Mouse (Mus musculus) limb, embryonic 11.5 days (tissue): ENCODE data around the gene Coq7. TPM values are rescaled to one million over a fixed set of nuclear protein-coding genes. Genes with fewer than 3 reads are reported as not detected.

Experiments
- ATAC-seq: fragments of 200-750 bp; cut with Nextera tagmentation; 2 replicates; pipeline ENCODE4 v1.8.0; 2017; ENCODE audit warnings: low read depth; ENCODE audit not compliant: insufficient number of reproducible peaks, low FRiP score, low TSS enrichment
- DNase-seq: peaks from one replicate; pipeline ENCODE4 v3.0.0-alpha.2; 2015; ENCODE audit warnings: low spot score
- H3K27ac ChIP-seq: fragments of 300-500 bp; sonication (generic); replicated peaks from 2 replicates; pipeline ENCODE4 v1.5.1; 2014; ENCODE audit warnings: low read depth, mild to moderate bottlenecking, low read length
- H3K27me3 ChIP-seq: fragments of 300-500 bp; sonication (generic); 2 replicates; pipeline ENCODE4 v1.6.1; 2014; ENCODE audit warnings: mild to moderate bottlenecking, low read length, mixed read lengths; ENCODE audit not compliant: control insufficient read depth, insufficient read depth
- H3K36me3 ChIP-seq: fragments of 300-500 bp; sonication (generic); 2 replicates; pipeline ENCODE4 v1.6.1; 2014; ENCODE audit warnings: mild to moderate bottlenecking, low read length, moderate library complexity, mixed read lengths; ENCODE audit not compliant: control insufficient read depth, insufficient read depth
- H3K4me1 ChIP-seq: fragments of 300-500 bp; sonication (generic); 2 replicates; pipeline ENCODE4 v1.6.1; 2014; ENCODE audit warnings: low read length, mixed read lengths; ENCODE audit not compliant: control insufficient read depth, insufficient read depth
- H3K4me2 ChIP-seq: fragments of 300-500 bp; sonication (generic); 2 replicates; pipeline ENCODE4 v1.6.1; 2014; ENCODE audit warnings: low read depth, mild to moderate bottlenecking, moderate library complexity; ENCODE audit not compliant: severe bottlenecking
- H3K4me3 ChIP-seq: fragments of 300-500 bp; sonication (generic); 2 replicates; pipeline ENCODE4 v1.5.1; 2014; ENCODE audit warnings: low read depth, low read length
- H3K9ac ChIP-seq: fragments of 300-500 bp; sonication (generic); 2 replicates; pipeline ENCODE4 v1.6.1; 2014; ENCODE audit warnings: mild to moderate bottlenecking, low read length
- H3K9me3 ChIP-seq: fragments of 300-500 bp; sonication (generic); 2 replicates; pipeline ENCODE4 v1.6.1; 2016; ENCODE audit warnings: low read length; ENCODE audit not compliant: control insufficient read depth
- WGBS: fragments of 180-500 bp; shearing (Covaris S2); extraction: QIAGEN DNeasy Blood & Tissue Kit; methylation state at CpG from one replicate; pipeline ENCODE4 v1.1.7; 2014; 5-methylcytosine and 5-hydroxymethylcytosine counted together
- polyA plus RNA-seq: library from polyadenylated mRNA; unstranded; fragments of >200 nt; fragmentation: Nextera tagmentation; extraction: Ambion mirVana; gene quantifications from 2 replicates; pipeline ENCODE4 v1.2.1, GENCODE M21; 2014

Coq7 gene
- polyA plus RNA-seq, 1 experiment from 2014 or later, result 111 TPM

GRCm38 (mm10) chr7:118508556-118508955 lies 24.6 kb downstream of the Coq7 start:
- no peak overlapping the region for H3K4me2 ChIP-seq
- ATAC-seq, result no peak
- no peaks in the 10 kb centered on the region for H3K27me3 ChIP-seq
- no peaks in the 10 kb centered on the region for H3K4me1 ChIP-seq
- H3K36me3 ChIP-seq, result no peaks in the 10 kb centered on the region
- H3K4me3 ChIP-seq, result no peak overlapping the region
- WGBS, result 78% methylated on average over 7 of the region's 7 CpGs
- H3K9me3 ChIP-seq, result no peaks in the 10 kb centered on the region
- H3K9ac ChIP-seq, result no peak overlapping the region
- no peak overlapping the region for H3K27ac ChIP-seq
- DNase-seq, result no peak

GRCm38 (mm10) chr7:118503844-118504243 lies 29.3 kb downstream of the Coq7 start:
- ATAC-seq, result no peak
- Histone ChIP-seq H3K4me3 (no peak overlapping the region), H3K27ac (no peak overlapping the region), H3K9me3 (no peaks in the 10 kb centered on the region), H3K9ac (no peak overlapping the region), H3K4me2 (no peak overlapping the region), H3K4me1 (no peaks in the 10 kb centered on the region), H3K27me3 (no peaks in the 10 kb centered on the region), H3K36me3 (no peaks in the 10 kb centered on the region)
- 57% methylated on average over 4 of the region's 4 CpGs for WGBS
- DNase-seq, result no peak

- ATAC-seq (no peak), DNase-seq (no peak)
- WGBS, result 83% methylated on average over 8 of the region's 8 CpGs
- Histone ChIP-seq H3K27me3 (no peaks in the 10 kb centered on the region), H3K9ac (no peak overlapping the region), H3K9me3 (no peaks in the 10 kb centered on the region; the same call in 1 of the 2 replicates), H3K4me3 (no peak overlapping the region), H3K4me1 (no peaks in the 10 kb centered on the region), H3K4me2 (no peak overlapping the region), H3K27ac (no peak overlapping the region), H3K36me3 (no peaks in the 10 kb centered on the region)
Measured at GRCm38 (mm10) chr7:118502333-118502732, 30.8 kb downstream of the Coq7 start.

- DNase-seq (no peak), ATAC-seq (no peak)
- 71% methylated on average over 7 of the region's 7 CpGs for WGBS
- no peak overlapping the region for H3K4me2 ChIP-seq
- H3K27me3 ChIP-seq, result no peaks in the 10 kb centered on the region
- no peaks in the 10 kb centered on the region; the same call in 1 of the 2 replicates for H3K9me3 ChIP-seq
- H3K27ac ChIP-seq, result no peak overlapping the region
- H3K36me3 ChIP-seq, result no peaks in the 10 kb centered on the region
- no peaks in the 10 kb centered on the region for H3K4me1 ChIP-seq
- H3K9ac ChIP-seq, result no peak overlapping the region
- H3K4me3 ChIP-seq, result no peak overlapping the region
Measured at GRCm38 (mm10) chr7:118499784-118500435, 33.2 kb downstream of the Coq7 start.

- no peaks in the 10 kb centered on the region; the same call in 1 of the 2 replicates for H3K9me3 ChIP-seq
- no peaks in the 10 kb centered on the region for H3K4me1 ChIP-seq
- no peaks in the 10 kb centered on the region for H3K36me3 ChIP-seq
- no peak overlapping the region for H3K4me2 ChIP-seq
- WGBS, result 80% methylated on average over 12 of the region's 12 CpGs
- no peak for DNase-seq
- no peaks in the 10 kb centered on the region for H3K27me3 ChIP-seq
- no peak for ATAC-seq
- no peak overlapping the region for H3K4me3 ChIP-seq
- H3K27ac ChIP-seq, result no peak overlapping the region
- no peak overlapping the region for H3K9ac ChIP-seq
Measured at GRCm38 (mm10) chr7:118498984-118499783, 34.0 kb downstream of the Coq7 start.

GRCm38 (mm10) chr7:118494892-118495579 lies 38.1 kb downstream of the Coq7 start:
- H3K9ac ChIP-seq, result no peak overlapping the region
- peaks cover 6% of the 10 kb centered on the region for H3K27me3 ChIP-seq
- WGBS, result 83% methylated on average over 4 of the region's 4 CpGs
- no peak overlapping the region for H3K27ac ChIP-seq
- ATAC-seq (no peak), DNase-seq (no peak)
- H3K4me1 ChIP-seq, result peaks cover 4% of the 10 kb centered on the region; the same call in 1 of the 2 replicates
- H3K4me3 ChIP-seq, result no peak overlapping the region
- H3K4me2 ChIP-seq, result no peak overlapping the region
- H3K9me3 ChIP-seq, result no peaks in the 10 kb centered on the region; the same call in 1 of the 2 replicates
- no peaks in the 10 kb centered on the region for H3K36me3 ChIP-seq

GRCm38 (mm10) chr7:118493892-118494291 lies 39.3 kb downstream of the Coq7 start:
- H3K27me3 ChIP-seq, result peaks cover 10% of the 10 kb centered on the region
- DNase-seq, result no peak

GRCm38 (mm10) chr7:118491431-118492147 lies 41.6 kb downstream of the Coq7 start, which contains the start of gene Itpripl2:
TSS of gene Itpripl2 (minus strand) at chr7:118491975.
- under 1% methylated on average over 55 of the region's 55 CpGs for WGBS
- Histone ChIP-seq H3K4me3 (peak within 1 kb of the TSS; percentile 71), H3K27me3 (peaks cover 10% of the 10 kb centered on the region), H3K9me3 (no peaks in the 10 kb centered on the region), H3K4me1 (peaks cover 4% of the 10 kb centered on the region; the same call in 1 of the 2 replicates), H3K4me2 (peak within 1 kb of the TSS; percentile 83), H3K36me3 (no peaks in the 10 kb centered on the region), H3K9ac (peak within 1 kb of the TSS; percentile 94), H3K27ac (peak within 1 kb of the TSS; percentile 70; the same call in 1 of the 2 replicates)
- DNase-seq (peak; percentile 85), ATAC-seq (peak; percentile 85)

More at GRCm38 (mm10) chr7:118493892-118494291, 39.3 kb downstream of the Coq7 start:
- no peak overlapping the region for H3K27ac ChIP-seq
- no peak for ATAC-seq
- no peaks in the 10 kb centered on the region for H3K36me3 ChIP-seq
- no peak overlapping the region for H3K9ac ChIP-seq
- no peak overlapping the region for H3K4me2 ChIP-seq
- peaks cover 4% of the 10 kb centered on the region; the same call in 1 of the 2 replicates for H3K4me1 ChIP-seq
- WGBS, result 92% methylated on average over 9 of the region's 9 CpGs
- H3K9me3 ChIP-seq, result no peaks in the 10 kb centered on the region; the same call in 1 of the 2 replicates
- no peak overlapping the region for H3K4me3 ChIP-seq
